Mouse (Mus musculus): ENCODE data around the gene Ptdss2. TPM values are rescaled to one million over a fixed set of nuclear protein-coding genes. Genes with fewer than 3 reads are reported as not detected.

Ptdss2 gene
- polyA plus RNA-seq (2014; fragmentation: Nextera tagmentation; extraction: Ambion mirVana): 65.1 and 67.3 TPM in 2 replicates

GRCm38 (mm10) chr7:141122245-141122644 is at the start of gene Ptdss2:
TSS of gene Ptdss2 (plus strand) at chr7:141122382.
- peak within 1 kb of the TSS; percentile 63; the same call in 1 of the 2 replicates for H3K27ac ChIP-seq (ENCODE audit: low read length)
- H3K36me3 ChIP-seq (ENCODE audit: control insufficient read depth, insufficient read depth, low read length): no peaks in the 10 kb centered on the region
- H3K4me1 ChIP-seq (ENCODE audit: control insufficient read depth, insufficient read depth, low read length): peaks cover 8% of the 10 kb centered on the region; the same call in 1 of the 2 replicates
- 36% methylated on average over 14 of the region's 14 CpGs for whole genome bisulfite sequencing
- H3K4me2 ChIP-seq (replicated peaks; ENCODE audit: low read depth, low read length): peak within 1 kb of the TSS; percentile 49
- peak within 1 kb of the TSS; percentile 37 for H3K4me3 ChIP-seq (ENCODE audit: low read depth, low read length)
- no peaks in the 10 kb centered on the region for H3K9me3 ChIP-seq (ENCODE audit: control insufficient read depth, low read depth, low read length)
- no peaks in the 10 kb centered on the region for H3K27me3 ChIP-seq (ENCODE audit: control insufficient read depth, insufficient read depth, low read length)
- no peak for ATAC-seq (ENCODE audit: insufficient number of reproducible peaks, insufficient read depth, low FRiP score, low read depth)
- H3K9ac ChIP-seq (replicated peaks; ENCODE audit: low read depth, low read length): peak within 1 kb of the TSS; percentile 31; the same call in 1 of the 2 replicates

- Histone ChIP-seq H3K4me1 (ENCODE audit: control insufficient read depth, insufficient read depth, low read length) (no peaks in the 10 kb centered on the region), H3K4me3 (ENCODE audit: low read depth, low read length) (no peak overlapping the region), H3K27me3 (ENCODE audit: control insufficient read depth, insufficient read depth, low read length) (peaks cover 6% of the 10 kb centered on the region; the same call in 1 of the 2 replicates), H3K27ac (ENCODE audit: low read length) (no peak overlapping the region), H3K36me3 (ENCODE audit: control insufficient read depth, insufficient read depth, low read length) (no peaks in the 10 kb centered on the region), H3K9me3 (ENCODE audit: control insufficient read depth, low read depth, low read length) (no peaks in the 10 kb centered on the region), H3K9ac (replicated peaks; ENCODE audit: low read depth, low read length) (no peak overlapping the region), H3K4me2 (replicated peaks; ENCODE audit: low read depth, low read length) (no peak overlapping the region)
- no peak for ATAC-seq (ENCODE audit: insufficient number of reproducible peaks, insufficient read depth, low FRiP score, low read depth)
- WGBS: 86% methylated on average over 4 of the region's 4 CpGs
Observed at GRCm38 (mm10) chr7:141073782-141074181, 48.4 kb upstream of the Ptdss2 start.

- WGBS: 89% methylated on average over 15 of the region's 15 CpGs
Observed at GRCm38 (mm10) chr7:141077841-141078240, 44.3 kb upstream of the Ptdss2 start, which contains the start of gene Pkp3. TSS of gene Pkp3 (plus strand) at chr7:141078218.

GRCm38 (mm10) chr7:141078876-141079275 is 43.3 kb upstream of the Ptdss2 start:
- H3K4me2 ChIP-seq (replicated peaks; ENCODE audit: low read depth, low read length): no peak overlapping the region
- no peak overlapping the region for H3K4me3 ChIP-seq (ENCODE audit: low read depth, low read length)
- no peak overlapping the region for H3K9ac ChIP-seq (replicated peaks; ENCODE audit: low read depth, low read length)

More at GRCm38 (mm10) chr7:141077841-141078240, 44.3 kb upstream of the Ptdss2 start, which contains the start of gene Pkp3:
- no peaks in the 10 kb centered on the region for H3K9me3 ChIP-seq (ENCODE audit: control insufficient read depth, low read depth, low read length)
- H3K4me2 ChIP-seq (replicated peaks; ENCODE audit: low read depth, low read length): no peak within 1 kb of the TSS
- 0 out of 2 replicates have a peak within 1 kb of the TSS, but pooled peaks have one; percentile 27 for H3K27ac ChIP-seq (ENCODE audit: low read length)
- no peak for ATAC-seq (ENCODE audit: insufficient number of reproducible peaks, insufficient read depth, low FRiP score, low read depth)
- H3K4me1 ChIP-seq (ENCODE audit: control insufficient read depth, insufficient read depth, low read length): no peaks in the 10 kb centered on the region
- no peaks in the 10 kb centered on the region for H3K27me3 ChIP-seq (ENCODE audit: control insufficient read depth, insufficient read depth, low read length)
- H3K9ac ChIP-seq (replicated peaks; ENCODE audit: low read depth, low read length): no peak within 1 kb of the TSS
- no peak within 1 kb of the TSS for H3K4me3 ChIP-seq (ENCODE audit: low read depth, low read length)
- H3K36me3 ChIP-seq (ENCODE audit: control insufficient read depth, insufficient read depth, low read length): no peaks in the 10 kb centered on the region

GRCm38 (mm10) chr7:141079481-141080449 is 42.4 kb upstream of the Ptdss2 start:
- ATAC-seq (ENCODE audit: insufficient number of reproducible peaks, insufficient read depth, low FRiP score, low read depth): peak; percentile 65
- Histone ChIP-seq H3K27me3 (ENCODE audit: control insufficient read depth, insufficient read depth, low read length) (no peaks in the 10 kb centered on the region), H3K4me3 (ENCODE audit: low read depth, low read length) (peak overlapping the region; percentile 28), H3K9me3 (ENCODE audit: control insufficient read depth, low read depth, low read length) (no peaks in the 10 kb centered on the region), H3K9ac (replicated peaks; ENCODE audit: low read depth, low read length) (peak overlapping the region; percentile 36), H3K36me3 (ENCODE audit: control insufficient read depth, insufficient read depth, low read length) (no peaks in the 10 kb centered on the region), H3K4me1 (ENCODE audit: control insufficient read depth, insufficient read depth, low read length) (no peaks in the 10 kb centered on the region), H3K4me2 (replicated peaks; ENCODE audit: low read depth, low read length) (peak overlapping the region; percentile 35), H3K27ac (ENCODE audit: low read length) (peak overlapping the region; percentile 63)
- WGBS: 21% methylated on average over 30 of the region's 34 CpGs

More at GRCm38 (mm10) chr7:141078876-141079275, 43.3 kb upstream of the Ptdss2 start:
- 72% methylated on average over 4 of the region's 4 CpGs for WGBS
- Histone ChIP-seq H3K9me3 (ENCODE audit: control insufficient read depth, low read depth, low read length) (no peaks in the 10 kb centered on the region), H3K27ac (ENCODE audit: low read length) (0 out of 2 replicates have a peak overlapping the region, but pooled peaks have one; percentile 27), H3K4me1 (ENCODE audit: control insufficient read depth, insufficient read depth, low read length) (no peaks in the 10 kb centered on the region), H3K36me3 (ENCODE audit: control insufficient read depth, insufficient read depth, low read length) (no peaks in the 10 kb centered on the region), H3K27me3 (ENCODE audit: control insufficient read depth, insufficient read depth, low read length) (no peaks in the 10 kb centered on the region)
- no peak for ATAC-seq (ENCODE audit: insufficient number of reproducible peaks, insufficient read depth, low FRiP score, low read depth)

- Histone ChIP-seq H3K4me1 (ENCODE audit: control insufficient read depth, insufficient read depth, low read length) (peaks cover 3% of the 10 kb centered on the region; the same call in 1 of the 2 replicates), H3K27ac (ENCODE audit: low read length) (no peak overlapping the region), H3K9ac (replicated peaks; ENCODE audit: low read depth, low read length) (no peak overlapping the region), H3K4me3 (ENCODE audit: low read depth, low read length) (no peak overlapping the region), H3K36me3 (ENCODE audit: control insufficient read depth, insufficient read depth, low read length) (no peaks in the 10 kb centered on the region), H3K27me3 (ENCODE audit: control insufficient read depth, insufficient read depth, low read length) (no peaks in the 10 kb centered on the region), H3K9me3 (ENCODE audit: control insufficient read depth, low read depth, low read length) (no peaks in the 10 kb centered on the region), H3K4me2 (replicated peaks; ENCODE audit: low read depth, low read length) (no peak overlapping the region)
- 21% methylated on average over 8 of the region's 8 CpGs for WGBS
- ATAC-seq (ENCODE audit: insufficient number of reproducible peaks, insufficient read depth, low FRiP score, low read depth): peak; percentile 21
Observed at GRCm38 (mm10) chr7:141087894-141088293, 34.3 kb upstream of the Ptdss2 start.

- Histone ChIP-seq H3K9ac (replicated peaks; ENCODE audit: low read depth, low read length) (no peak overlapping the region), H3K4me1 (ENCODE audit: control insufficient read depth, insufficient read depth, low read length) (peaks cover 3% of the 10 kb centered on the region; the same call in 1 of the 2 replicates), H3K27me3 (ENCODE audit: control insufficient read depth, insufficient read depth, low read length) (no peaks in the 10 kb centered on the region), H3K27ac (ENCODE audit: low read length) (no peak overlapping the region), H3K9me3 (ENCODE audit: control insufficient read depth, low read depth, low read length) (no peaks in the 10 kb centered on the region), H3K4me3 (ENCODE audit: low read depth, low read length) (no peak overlapping the region), H3K36me3 (ENCODE audit: control insufficient read depth, insufficient read depth, low read length) (no peaks in the 10 kb centered on the region), H3K4me2 (replicated peaks; ENCODE audit: low read depth, low read length) (no peak overlapping the region)
- WGBS: 13% methylated on average over 18 of the region's 18 CpGs
- no peak for ATAC-seq (ENCODE audit: insufficient number of reproducible peaks, insufficient read depth, low FRiP score, low read depth)
Observed at GRCm38 (mm10) chr7:141088473-141088872, 33.7 kb upstream of the Ptdss2 start.

- Histone ChIP-seq H3K4me1 (ENCODE audit: control insufficient read depth, insufficient read depth, low read length) (peaks cover 3% of the 10 kb centered on the region; the same call in 1 of the 2 replicates), H3K36me3 (ENCODE audit: control insufficient read depth, insufficient read depth, low read length) (no peaks in the 10 kb centered on the region), H3K27me3 (ENCODE audit: control insufficient read depth, insufficient read depth, low read length) (no peaks in the 10 kb centered on the region), H3K4me3 (ENCODE audit: low read depth, low read length) (no peak overlapping the region), H3K9ac (replicated peaks; ENCODE audit: low read depth, low read length) (no peak overlapping the region), H3K27ac (ENCODE audit: low read length) (no peak overlapping the region), H3K9me3 (ENCODE audit: control insufficient read depth, low read depth, low read length) (no peaks in the 10 kb centered on the region), H3K4me2 (replicated peaks; ENCODE audit: low read depth, low read length) (no peak overlapping the region)
- ATAC-seq (ENCODE audit: insufficient number of reproducible peaks, insufficient read depth, low FRiP score, low read depth): no peak
- WGBS: 55% methylated on average over 8 of the region's 8 CpGs
Observed at GRCm38 (mm10) chr7:141090228-141090627, 32.0 kb upstream of the Ptdss2 start.

All from stomach, embryonic 14.5 days (tissue).